Mouse (Mus musculus) midbrain, embryonic 14.5 days (tissue): ENCODE data around the gene Pgs1. TPM values are rescaled to one million over a fixed set of nuclear protein-coding genes. Genes with fewer than 3 reads are reported as not detected.

Experiments used
- ATAC-seq: fragments of 200-750 bp; cut with Nextera tagmentation; 2 replicates; pipeline ENCODE4 v1.8.0; 2017; ENCODE audit warnings: moderate number of reproducible peaks, moderate library complexity; ENCODE audit not compliant: low FRiP score, low TSS enrichment
- DNase-seq: peaks from one replicate; pipeline ENCODE4 v3.0.0-alpha.2; 2015
- H3K27ac ChIP-seq: fragments of 300-500 bp; sonication (generic); replicated peaks from 2 replicates; pipeline ENCODE4 v1.5.1; 2014; ENCODE audit warnings: mild to moderate bottlenecking, low read depth, low read length, moderate library complexity
- H3K27me3 ChIP-seq: fragments of 300-500 bp; sonication (generic); 2 replicates; pipeline ENCODE4 v1.6.1; 2014; ENCODE audit warnings: low read length, control low read depth, mixed read lengths; ENCODE audit not compliant: control insufficient read depth, insufficient read depth
- H3K36me3 ChIP-seq: fragments of 300-500 bp; sonication (generic); 2 replicates; pipeline ENCODE4 v1.6.1; 2014; ENCODE audit warnings: low read length, control low read depth; ENCODE audit not compliant: control insufficient read depth, insufficient read depth
- H3K4me1 ChIP-seq: fragments of 300-500 bp; sonication (generic); 2 replicates; pipeline ENCODE4 v1.6.1; 2014; ENCODE audit warnings: mild to moderate bottlenecking, antibody characterized with exemption, low read length, control low read depth; ENCODE audit not compliant: control insufficient read depth, insufficient read depth
- H3K4me2 ChIP-seq: fragments of 300-500 bp; sonication (generic); 2 replicates; pipeline ENCODE4 v1.6.1; 2014; ENCODE audit warnings: mild to moderate bottlenecking, low read length, moderate library complexity
- H3K4me3 ChIP-seq: fragments of 300-500 bp; sonication (generic); replicated peaks from 2 replicates; pipeline ENCODE4 v1.5.1; 2014; ENCODE audit warnings: low read depth, low read length
- H3K9ac ChIP-seq: fragments of 300-500 bp; sonication (generic); replicated peaks from 2 replicates; pipeline ENCODE4 v1.6.1; 2014; ENCODE audit warnings: mild to moderate bottlenecking, low read length, moderate library complexity
- H3K9me3 ChIP-seq: fragments of 300-500 bp; sonication (generic); 2 replicates; pipeline ENCODE4 v1.6.1; 2016; ENCODE audit warnings: low read length, control low read depth, mixed read lengths; ENCODE audit not compliant: control insufficient read depth
- WGBS: fragments of 180-500 bp; shearing (Covaris S2); extraction: QIAGEN DNeasy Blood & Tissue Kit; methylation state at CpG from one replicate; pipeline ENCODE4 v1.1.7; 2014; 5-methylcytosine and 5-hydroxymethylcytosine counted together
- polyA plus RNA-seq: library from polyadenylated mRNA; unstranded; fragments of >200 nt; fragmentation: Nextera tagmentation; extraction: Ambion mirVana; gene quantifications from 2 replicates; pipeline ENCODE4 v1.2.1, GENCODE M21; 2014

Pgs1 gene
- polyA plus RNA-seq, 1 experiment from 2014 or later, result 47.9 TPM

GRCm38 (mm10) chr11:117971646-117972242 is 14.3 kb upstream of the Pgs1 start:
- Histone ChIP-seq H3K4me2 (no peak overlapping the region), H3K27ac (no peak overlapping the region), H3K27me3 (peaks cover 8% of the 10 kb centered on the region; the same call in 1 of the 2 replicates), H3K4me3 (no peak overlapping the region), H3K9me3 (no peaks in the 10 kb centered on the region), H3K36me3 (no peaks in the 10 kb centered on the region), H3K4me1 (peaks cover 50% of the 10 kb centered on the region), H3K9ac (no peak overlapping the region)
- no peak for DNase-seq
- 44% methylated on average over 2 of the region's 2 CpGs for WGBS
- no peak for ATAC-seq

GRCm38 (mm10) chr11:117972656-117973558 is 13.2 kb upstream of the Pgs1 start:
- DNase-seq, result no peak

GRCm38 (mm10) chr11:117973569-117973968 is 12.5 kb upstream of the Pgs1 start:
- 44% methylated on average over 5 of the region's 5 CpGs for WGBS
- ATAC-seq, result no peak
- no peaks in the 10 kb centered on the region for H3K36me3 ChIP-seq

More at GRCm38 (mm10) chr11:117972656-117973558, 13.2 kb upstream of the Pgs1 start:
- ATAC-seq, result no peak
- H3K9me3 ChIP-seq, result no peaks in the 10 kb centered on the region
- 52% methylated on average over 11 of the region's 11 CpGs for WGBS
- H3K9ac ChIP-seq, result no peak overlapping the region
- no peaks in the 10 kb centered on the region for H3K36me3 ChIP-seq
- no peak overlapping the region for H3K4me2 ChIP-seq
- H3K4me1 ChIP-seq, result peaks cover 38% of the 10 kb centered on the region
- H3K4me3 ChIP-seq, result no peak overlapping the region
- no peaks in the 10 kb centered on the region for H3K27me3 ChIP-seq
- H3K27ac ChIP-seq, result no peak overlapping the region

GRCm38 (mm10) chr11:117974327-117975125 is 11.6 kb upstream of the Pgs1 start:
- no peak overlapping the region for H3K4me3 ChIP-seq
- H3K9ac ChIP-seq, result no peak overlapping the region
- H3K4me2 ChIP-seq, result no peak overlapping the region
- H3K27ac ChIP-seq, result peak overlapping the region; percentile 80; the same call in 1 of the 2 replicates
- no peak for ATAC-seq
- 18% methylated on average over 14 of the region's 14 CpGs for WGBS
- DNase-seq, result no peak
- no peaks in the 10 kb centered on the region for H3K36me3 ChIP-seq
- H3K27me3 ChIP-seq, result no peaks in the 10 kb centered on the region
- H3K9me3 ChIP-seq, result no peaks in the 10 kb centered on the region
- H3K4me1 ChIP-seq, result peaks cover 32% of the 10 kb centered on the region

More at GRCm38 (mm10) chr11:117973569-117973968, 12.5 kb upstream of the Pgs1 start:
- peaks cover 32% of the 10 kb centered on the region for H3K4me1 ChIP-seq
- H3K27ac ChIP-seq, result no peak overlapping the region
- no peaks in the 10 kb centered on the region for H3K27me3 ChIP-seq
- no peak for DNase-seq
- no peak overlapping the region for H3K4me2 ChIP-seq
- no peak overlapping the region for H3K9ac ChIP-seq
- H3K4me3 ChIP-seq, result no peak overlapping the region
- H3K9me3 ChIP-seq, result no peaks in the 10 kb centered on the region

- Histone ChIP-seq H3K4me1 (peaks cover 28% of the 10 kb centered on the region), H3K36me3 (no peaks in the 10 kb centered on the region), H3K27me3 (no peaks in the 10 kb centered on the region), H3K4me3 (no peak overlapping the region), H3K4me2 (peak overlapping the region; percentile 15), H3K9me3 (no peaks in the 10 kb centered on the region), H3K27ac (peak overlapping the region; percentile 80), H3K9ac (no peak overlapping the region)
- 3% methylated on average over 18 of the region's 18 CpGs for WGBS
- ATAC-seq (peak; percentile 34; the same call in 1 of the 2 replicates), DNase-seq (peak; percentile 57)
Measured at GRCm38 (mm10) chr11:117975211-117975967, 10.7 kb upstream of the Pgs1 start.

GRCm38 (mm10) chr11:117976081-117976582 is 10.0 kb upstream of the Pgs1 start:
- peaks cover 28% of the 10 kb centered on the region for H3K4me1 ChIP-seq
- peak overlapping the region; percentile 80 for H3K27ac ChIP-seq
- ATAC-seq (peak; percentile 69; the same call in 1 of the 2 replicates), DNase-seq (peak; percentile 74)
- 1% methylated on average over 8 of the region's 8 CpGs for WGBS
- H3K4me2 ChIP-seq, result peak overlapping the region; percentile 15; the same call in 1 of the 2 replicates
- H3K9me3 ChIP-seq, result no peaks in the 10 kb centered on the region
- no peaks in the 10 kb centered on the region for H3K36me3 ChIP-seq
- no peak overlapping the region for H3K9ac ChIP-seq
- no peaks in the 10 kb centered on the region for H3K27me3 ChIP-seq
- no peak overlapping the region for H3K4me3 ChIP-seq

GRCm38 (mm10) chr11:117977694-117978360 is 8.3 kb upstream of the Pgs1 start:
- Histone ChIP-seq H3K4me3 (no peak overlapping the region), H3K27me3 (no peaks in the 10 kb centered on the region), H3K9ac (no peak overlapping the region), H3K27ac (no peak overlapping the region), H3K4me1 (peaks cover 28% of the 10 kb centered on the region), H3K4me2 (no peak overlapping the region), H3K36me3 (no peaks in the 10 kb centered on the region), H3K9me3 (no peaks in the 10 kb centered on the region)
- 59% methylated on average over 4 of the region's 5 CpGs for WGBS
- no peak for DNase-seq
- ATAC-seq, result no peak
